Mouse (Mus musculus): ENCODE results near the gene Insm1.

DNA sequence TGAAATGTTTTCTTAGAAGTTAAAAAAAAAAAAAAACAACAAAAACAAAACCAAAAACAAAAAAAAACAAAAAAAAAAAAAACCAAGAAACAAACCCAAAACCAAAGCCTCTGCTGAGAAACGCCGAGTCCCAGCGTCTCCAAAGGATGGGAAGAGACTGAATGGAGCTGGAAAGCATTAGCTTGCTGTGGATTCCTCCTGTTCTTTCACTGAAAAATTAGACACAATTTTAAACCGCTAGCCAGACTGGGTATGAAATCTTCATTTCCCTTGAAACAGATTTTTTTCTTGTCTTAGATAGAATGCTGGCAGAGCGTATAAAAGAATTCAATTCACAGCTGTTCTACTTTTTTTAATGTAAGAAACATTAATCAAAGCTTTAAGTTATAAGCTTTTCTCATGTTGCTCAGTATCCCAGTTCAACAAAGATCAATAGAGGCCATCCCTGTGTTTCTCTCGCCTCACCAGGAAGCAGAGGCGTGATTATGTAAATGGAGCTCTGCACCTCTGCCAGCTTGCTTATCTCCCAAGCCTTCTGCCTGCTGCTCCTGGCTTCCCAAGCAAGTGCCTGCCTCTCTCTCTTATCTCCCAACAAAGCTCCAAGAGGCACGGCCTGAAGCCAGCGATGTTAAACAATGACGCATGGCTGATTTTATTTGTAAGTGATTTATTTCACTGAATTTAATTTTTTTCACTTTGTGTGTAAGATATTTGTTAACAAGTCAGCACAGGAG, 37.2 kb downstream of the Insm1 start:
- TF ChIP-seq CTCF (conservative IDR thresholded peaks at IDR 0.05; ENCODE audit: low read length) (no peak), NANOG (IDR thresholded peaks at IDR 0.05; ENCODE audit: borderline replicate concordance, low read length) (no peak), POU5F1 (IDR thresholded peaks at IDR 0.05; ENCODE audit: borderline replicate concordance, low read length) (no peak)
